Mouse (Mus musculus): ENCODE measurements around the gene Snrpa.

Snrpa gene

GRCm38 (mm10) chr7:27165696-27166095, 30.4 kb downstream of the Snrpa start:
- no peak for DNase-seq

- peak; percentile 65 for DNase-seq
These were observed 30.9 kb downstream of the Snrpa start for GRCm38 (mm10) chr7:27165007-27165655.

GRCm38 (mm10) chr7:27164112-27164947, 31.7 kb downstream of the Snrpa start:
- peak; percentile 48 for DNase-seq

- no peak for DNase-seq
These were observed 32.6 kb downstream of the Snrpa start for GRCm38 (mm10) chr7:27163450-27163805.

GRCm38 (mm10) chr7:27162780-27163449, 33.2 kb downstream of the Snrpa start:
- DNase-seq: no peak

DNA sequence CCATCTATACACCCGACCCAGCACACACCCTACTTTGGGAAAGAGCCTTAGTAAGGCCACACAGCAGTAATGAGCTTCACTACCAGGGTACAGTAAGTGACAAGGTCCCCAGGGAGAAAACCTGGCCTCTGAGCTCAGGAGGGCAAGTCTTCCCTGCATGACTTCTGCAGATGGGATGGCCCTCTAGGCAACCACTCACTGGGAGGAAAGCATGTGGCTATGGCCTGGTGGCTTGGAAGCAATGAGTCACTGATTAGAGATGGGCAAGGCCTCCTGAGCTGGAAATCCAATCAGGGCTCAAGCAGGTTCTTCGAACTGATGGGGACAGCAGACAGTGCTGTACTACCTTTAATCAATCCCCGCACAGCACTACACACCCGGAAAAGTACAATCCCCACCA, 34.3 kb downstream of the Snrpa start:
- no peak for DNase-seq

- DNase-seq: no peak
These were observed 35.1 kb downstream of the Snrpa start for GRCm38 (mm10) chr7:27160921-27161320.

DNA sequence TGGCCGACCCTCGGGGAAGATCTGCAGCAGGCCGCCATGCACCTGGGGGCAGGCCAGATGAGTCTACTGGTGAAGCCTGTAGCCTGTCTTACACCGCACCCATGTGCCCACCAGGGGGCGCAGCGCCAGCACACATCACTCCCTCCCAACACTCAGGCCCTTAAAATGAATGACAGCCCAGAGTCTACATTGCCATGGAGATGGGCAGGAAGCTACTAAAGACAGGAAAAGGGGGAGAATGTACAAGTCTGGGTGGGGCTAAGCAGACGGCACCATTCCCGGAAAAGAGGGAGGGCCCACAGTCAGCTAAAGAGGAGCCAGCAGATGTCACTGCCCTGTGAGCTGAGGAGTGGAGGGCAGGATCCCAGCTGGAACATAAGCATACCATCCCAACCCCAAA, 36.2 kb downstream of the Snrpa start:
- peak; percentile 91 for DNase-seq

DNA sequence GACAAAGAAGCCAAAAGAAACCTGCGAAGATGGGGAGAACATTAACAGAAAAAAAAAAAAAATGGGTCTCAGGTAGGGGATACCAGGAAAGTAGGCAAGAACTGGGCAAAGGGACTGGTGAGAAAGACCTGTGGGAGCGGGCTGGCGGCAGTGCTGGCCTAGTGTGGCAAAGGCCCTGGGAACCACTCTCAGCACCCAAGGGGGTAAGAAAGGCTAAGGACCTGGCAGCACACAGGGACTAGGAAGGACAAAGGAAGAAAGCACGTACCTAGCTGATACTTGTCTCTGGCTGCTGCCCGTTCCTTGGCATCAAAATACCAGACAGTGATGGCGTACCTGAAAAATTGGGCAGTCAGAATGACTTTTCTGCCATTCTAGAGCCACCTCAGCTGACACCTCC, 36.8 kb downstream of the Snrpa start:
- no peak for DNase-seq

GRCm38 (mm10) chr7:27158171-27158570, 37.9 kb downstream of the Snrpa start:
- DNase-seq: no peak

DNA sequence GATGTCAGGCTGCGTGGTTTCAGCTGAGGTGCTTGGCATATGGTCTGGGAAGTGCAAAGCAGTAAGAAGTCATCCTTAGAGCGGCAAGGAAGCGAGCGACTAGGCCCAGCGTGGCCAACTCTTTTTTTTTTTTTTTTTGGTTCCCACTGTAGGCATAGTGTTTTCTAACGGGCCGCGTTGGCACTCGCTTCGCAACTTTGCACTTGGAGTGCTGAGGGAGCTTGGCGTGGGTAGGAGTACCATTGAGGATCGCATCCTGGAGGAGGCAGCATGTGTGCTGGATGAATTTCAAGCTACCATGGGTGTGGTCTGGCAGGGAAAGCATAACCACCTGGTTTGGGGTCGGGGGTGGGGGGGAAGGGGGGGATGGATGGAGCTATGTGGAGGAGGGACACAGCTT, 40.1 kb downstream of the Snrpa start:
- DNase-seq: no peak

DNA sequence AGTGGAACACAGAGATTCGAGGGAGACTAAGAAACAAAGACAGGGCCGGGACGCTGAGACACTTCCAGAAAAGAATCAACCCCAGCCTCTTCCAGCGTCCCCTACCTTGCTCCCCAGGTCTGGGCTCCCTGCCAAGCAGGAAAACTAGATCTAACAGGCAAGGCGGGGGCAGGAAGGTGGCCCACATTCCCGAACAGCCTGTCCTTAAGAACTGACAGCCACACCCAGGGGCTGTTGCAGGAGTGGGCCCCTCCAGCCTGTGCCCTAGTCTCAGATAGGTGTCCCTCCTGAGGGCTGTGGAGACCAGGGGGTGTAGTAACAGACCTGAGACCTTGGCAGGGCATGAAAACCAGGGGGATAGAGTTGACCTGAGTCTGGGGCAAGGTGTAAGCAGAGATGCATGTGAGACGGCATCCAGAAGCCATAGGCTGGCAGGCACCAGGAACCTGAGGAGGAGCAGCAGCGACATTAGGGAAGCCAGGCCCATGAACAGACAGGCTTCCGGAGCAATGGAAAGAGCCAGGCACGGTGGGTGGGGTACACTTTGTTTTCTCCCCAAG, 42.8 kb downstream of the Snrpa start, which contains the start of gene Cyp2t4:
Cyp2t4 (plus strand) TSS at position 510 of the 560 bp plus-strand sequence.
- peak; percentile 55 for DNase-seq
